Mouse (Mus musculus) heart, adult 2 months (tissue): ENCODE measurements around the gene Gm10273.

Experiments
- CTCF ChIP-seq: fragments of 200-600 bp; IDR thresholded peaks from 2 replicates; pipeline ENCODE4 v1.8.1; 2022; ENCODE audit warnings: antibody characterized with exemption, mild to moderate bottlenecking, moderate library complexity
- POLR2A ChIP-seq: fragments of 200-500 bp; IDR thresholded peaks from 2 replicates; pipeline ENCODE4 v1.6.1; 2011; ENCODE audit warnings: mild to moderate bottlenecking, low read depth, low read length, control low read depth; ENCODE audit not compliant: insufficient read depth

DNA sequence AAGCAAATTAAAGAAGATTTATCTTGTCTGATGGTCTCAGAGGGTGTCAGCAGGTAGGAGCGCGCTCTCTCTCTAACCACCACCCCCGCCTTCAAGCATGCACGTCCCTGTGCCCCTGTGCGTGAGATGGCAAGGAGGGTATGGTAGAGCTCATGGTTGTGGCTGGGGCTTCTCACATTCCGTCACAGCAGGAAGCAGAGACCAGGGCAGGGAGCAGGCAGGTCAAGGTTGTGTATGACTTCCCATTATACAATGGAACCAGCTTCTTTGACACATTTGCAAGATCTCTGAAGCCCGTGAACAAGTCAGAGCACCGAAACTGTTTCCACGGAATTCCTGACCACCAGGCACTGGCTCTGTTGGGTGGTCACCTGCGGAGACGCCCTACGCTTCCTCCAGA lies 14.8 kb downstream of the Gm10273 start:
- TF ChIP-seq CTCF, result no peak
- no peak for TF ChIP-seq POLR2A
